Mouse (Mus musculus): ENCODE data around the gene Lhfpl3. TPM values are rescaled to one million over a fixed set of nuclear protein-coding genes. Genes with fewer than 3 reads are reported as not detected.

Gene Lhfpl3
- polyA plus RNA-seq, 1 experiment from 2014 or later: 0.23 TPM

GRCm38 (mm10) chr5:22856480-22856879 lies 110.6 kb downstream of the Lhfpl3 start:
- H3K4me1 ChIP-seq: no peaks in the 10 kb centered on the region
- H3K9ac ChIP-seq: no peak overlapping the region
- H3K4me3 ChIP-seq: no peak overlapping the region
- H3K27me3 ChIP-seq (replicated peaks): no peaks in the 10 kb centered on the region
- no peak for ATAC-seq
- no peaks in the 10 kb centered on the region for H3K36me3 ChIP-seq
- no peak overlapping the region for H3K27ac ChIP-seq
- 40% methylated on average over 4 of the region's 4 CpGs for WGBS (ENCODE audit: insufficient replicate concordance)
- H3K4me2 ChIP-seq: no peak overlapping the region
- H3K9me3 ChIP-seq (replicated peaks): no peaks in the 10 kb centered on the region

DNA sequence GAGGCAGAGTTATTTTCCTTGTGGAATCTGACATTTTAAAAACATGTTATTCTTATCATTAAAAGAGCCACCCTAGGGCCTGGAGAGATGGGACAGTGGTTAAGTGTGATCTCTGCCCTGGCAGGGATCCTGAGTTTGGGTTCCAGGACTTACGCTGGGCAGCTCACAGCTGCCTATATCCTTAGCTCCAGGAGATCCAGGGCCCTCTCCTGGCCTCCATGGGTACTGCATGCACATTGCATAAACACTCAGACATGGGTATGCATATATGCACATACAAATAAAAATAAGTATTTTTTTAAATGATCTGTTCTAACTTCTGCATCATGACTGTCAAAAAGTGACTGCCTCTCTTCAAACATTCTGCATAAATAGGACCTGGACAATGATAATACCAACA lies 115.5 kb downstream of the Lhfpl3 start:
- 30% methylated on average over 1 of the region's 1 CpGs for WGBS (ENCODE audit: insufficient replicate concordance)
- Histone ChIP-seq H3K36me3 (no peaks in the 10 kb centered on the region), H3K27me3 (replicated peaks) (no peaks in the 10 kb centered on the region), H3K4me2 (no peak overlapping the region), H3K27ac (no peak overlapping the region), H3K9me3 (replicated peaks) (no peaks in the 10 kb centered on the region), H3K9ac (no peak overlapping the region), H3K4me3 (no peak overlapping the region), H3K4me1 (no peaks in the 10 kb centered on the region)
- no peak for ATAC-seq

DNA sequence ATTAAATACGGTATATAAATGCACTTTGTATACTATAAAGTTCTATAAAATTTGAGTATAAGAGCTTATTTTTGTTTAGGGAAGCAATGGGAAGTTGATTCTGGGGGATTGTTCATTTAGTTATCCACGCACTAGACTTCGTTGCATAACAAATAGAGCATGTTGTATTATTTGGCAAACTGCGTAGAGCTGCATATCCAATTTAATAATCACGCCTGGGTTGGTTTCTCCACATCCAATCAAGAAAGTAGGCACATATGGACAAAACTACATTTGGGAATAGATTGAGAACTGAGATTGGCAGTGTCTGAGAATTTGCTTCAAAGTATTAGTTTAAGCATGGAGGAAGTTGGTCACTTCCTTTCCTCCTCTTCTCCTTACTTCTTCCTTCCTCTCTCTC lies 123.2 kb downstream of the Lhfpl3 start:
- H3K36me3 ChIP-seq: no peaks in the 10 kb centered on the region
- no peak overlapping the region for H3K4me3 ChIP-seq
- no peak overlapping the region for H3K9ac ChIP-seq
- H3K9me3 ChIP-seq (replicated peaks): no peaks in the 10 kb centered on the region
- no peaks in the 10 kb centered on the region for H3K27me3 ChIP-seq (replicated peaks)
- 69% methylated on average over 5 of the region's 5 CpGs for WGBS (ENCODE audit: insufficient replicate concordance)
- H3K4me2 ChIP-seq: no peak overlapping the region
- no peak overlapping the region for H3K27ac ChIP-seq
- ATAC-seq: no peak
- no peaks in the 10 kb centered on the region for H3K4me1 ChIP-seq

DNA sequence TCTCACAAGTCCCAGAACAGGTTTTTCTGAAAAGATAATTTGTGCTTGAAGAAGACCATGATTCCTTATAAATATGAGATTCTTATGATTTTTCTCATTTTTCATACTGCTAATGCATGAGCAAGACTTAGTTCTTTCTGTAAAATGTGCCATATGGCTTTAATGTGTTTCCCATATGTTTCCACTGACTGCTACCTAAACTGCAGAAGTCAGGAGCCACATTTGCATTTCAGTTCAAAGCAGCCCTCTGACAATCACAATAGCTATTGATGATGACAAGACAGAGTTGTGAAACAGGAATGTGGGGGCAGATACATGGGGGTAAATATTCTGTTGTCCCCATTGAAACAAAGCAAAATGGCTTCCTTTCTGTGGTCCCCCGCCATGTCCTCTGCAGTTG lies 126.6 kb downstream of the Lhfpl3 start:
- no peaks in the 10 kb centered on the region for H3K4me1 ChIP-seq
- H3K4me2 ChIP-seq: no peak overlapping the region
- 33% methylated on average over 1 of the region's 1 CpGs for WGBS (ENCODE audit: insufficient replicate concordance)
- no peaks in the 10 kb centered on the region for H3K27me3 ChIP-seq (replicated peaks)
- no peak overlapping the region for H3K4me3 ChIP-seq
- no peak overlapping the region for H3K27ac ChIP-seq
- H3K9me3 ChIP-seq (replicated peaks): no peaks in the 10 kb centered on the region
- no peak for ATAC-seq
- H3K9ac ChIP-seq: no peak overlapping the region
- no peaks in the 10 kb centered on the region for H3K36me3 ChIP-seq

GRCm38 (mm10) chr5:22888345-22888744 lies 142.5 kb downstream of the Lhfpl3 start:
- Histone ChIP-seq H3K4me2 (no peak overlapping the region), H3K27ac (no peak overlapping the region), H3K4me3 (no peak overlapping the region), H3K9me3 (replicated peaks) (no peaks in the 10 kb centered on the region), H3K9ac (no peak overlapping the region), H3K36me3 (no peaks in the 10 kb centered on the region), H3K27me3 (replicated peaks) (no peaks in the 10 kb centered on the region), H3K4me1 (no peaks in the 10 kb centered on the region)
- ATAC-seq: no peak
- 67% methylated on average over 3 of the region's 3 CpGs for WGBS (ENCODE audit: insufficient replicate concordance)

GRCm38 (mm10) chr5:22889481-22889880 lies 143.6 kb downstream of the Lhfpl3 start:
- H3K36me3 ChIP-seq: no peaks in the 10 kb centered on the region
- WGBS (ENCODE audit: insufficient replicate concordance): 53% methylated on average over 4 of the region's 4 CpGs
- no peaks in the 10 kb centered on the region for H3K4me1 ChIP-seq
- H3K9ac ChIP-seq: no peak overlapping the region
- no peak overlapping the region for H3K4me2 ChIP-seq
- no peaks in the 10 kb centered on the region for H3K27me3 ChIP-seq (replicated peaks)
- H3K27ac ChIP-seq: no peak overlapping the region
- no peaks in the 10 kb centered on the region for H3K9me3 ChIP-seq (replicated peaks)
- no peak overlapping the region for H3K4me3 ChIP-seq
- no peak for ATAC-seq

DNA sequence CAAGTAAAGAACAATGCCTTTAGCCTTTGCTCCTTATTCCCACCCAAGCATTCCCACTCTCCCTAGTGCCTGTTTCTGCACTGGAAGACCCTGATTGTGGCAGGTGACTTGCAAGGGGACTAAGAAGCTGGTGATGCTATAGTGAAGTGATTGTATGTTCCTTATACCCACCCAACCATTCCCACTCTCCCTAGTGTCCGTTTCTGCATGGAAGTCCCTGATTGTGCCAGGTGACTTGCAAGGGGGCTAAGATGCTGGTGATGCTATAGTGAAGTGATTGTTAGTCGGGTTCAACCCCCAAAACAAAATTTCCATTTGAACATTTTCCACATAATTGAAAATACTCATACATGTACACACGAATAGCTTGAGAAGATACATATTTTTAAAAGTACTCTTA lies 151.4 kb downstream of the Lhfpl3 start:
- WGBS (ENCODE audit: insufficient replicate concordance): 53% methylated on average over 3 of the region's 3 CpGs
- no peaks in the 10 kb centered on the region for H3K4me1 ChIP-seq
- ATAC-seq: no peak
- H3K36me3 ChIP-seq: no peaks in the 10 kb centered on the region
- no peak overlapping the region for H3K4me2 ChIP-seq
- H3K4me3 ChIP-seq: no peak overlapping the region
- H3K9ac ChIP-seq: no peak overlapping the region
- H3K9me3 ChIP-seq (replicated peaks): no peaks in the 10 kb centered on the region
- H3K27me3 ChIP-seq (replicated peaks): no peaks in the 10 kb centered on the region
- H3K27ac ChIP-seq: no peak overlapping the region

GRCm38 (mm10) chr5:22897656-22898289 lies 151.9 kb downstream of the Lhfpl3 start:
- no peak overlapping the region for H3K9ac ChIP-seq
- H3K36me3 ChIP-seq: no peaks in the 10 kb centered on the region
- WGBS (ENCODE audit: insufficient replicate concordance): 57% methylated on average over 7 of the region's 7 CpGs

GRCm38 (mm10) chr5:22898593-22898992 lies 152.7 kb downstream of the Lhfpl3 start:
- WGBS (ENCODE audit: insufficient replicate concordance): 36% methylated on average over 2 of the region's 2 CpGs
- H3K4me3 ChIP-seq: no peak overlapping the region
- H3K4me1 ChIP-seq: no peaks in the 10 kb centered on the region
- no peaks in the 10 kb centered on the region for H3K27me3 ChIP-seq (replicated peaks)
- no peak overlapping the region for H3K27ac ChIP-seq
- H3K9ac ChIP-seq: no peak overlapping the region
- no peaks in the 10 kb centered on the region for H3K36me3 ChIP-seq
- no peak overlapping the region for H3K4me2 ChIP-seq
- H3K9me3 ChIP-seq (replicated peaks): no peaks in the 10 kb centered on the region
- ATAC-seq: no peak

More at GRCm38 (mm10) chr5:22897656-22898289, 151.9 kb downstream of the Lhfpl3 start:
- Histone ChIP-seq H3K9me3 (replicated peaks) (no peaks in the 10 kb centered on the region), H3K27me3 (replicated peaks) (no peaks in the 10 kb centered on the region), H3K4me1 (no peaks in the 10 kb centered on the region), H3K4me2 (no peak overlapping the region), H3K4me3 (no peak overlapping the region), H3K27ac (no peak overlapping the region)
- no peak for ATAC-seq

GRCm38 (mm10) chr5:22899913-22900312 lies 154.1 kb downstream of the Lhfpl3 start:
- Histone ChIP-seq H3K9me3 (replicated peaks) (no peaks in the 10 kb centered on the region), H3K27ac (no peak overlapping the region), H3K4me3 (no peak overlapping the region), H3K36me3 (no peaks in the 10 kb centered on the region), H3K27me3 (replicated peaks) (no peaks in the 10 kb centered on the region), H3K9ac (no peak overlapping the region), H3K4me2 (no peak overlapping the region), H3K4me1 (no peaks in the 10 kb centered on the region)
- ATAC-seq: no peak

GRCm38 (mm10) chr5:22917197-22917596 lies 171.3 kb downstream of the Lhfpl3 start:
- Histone ChIP-seq H3K27ac (no peak overlapping the region), H3K4me2 (no peak overlapping the region), H3K9me3 (replicated peaks) (no peaks in the 10 kb centered on the region), H3K9ac (no peak overlapping the region), H3K4me1 (no peaks in the 10 kb centered on the region), H3K27me3 (replicated peaks) (no peaks in the 10 kb centered on the region), H3K4me3 (no peak overlapping the region), H3K36me3 (no peaks in the 10 kb centered on the region)
- WGBS (ENCODE audit: insufficient replicate concordance): 36% methylated on average over 1 of the region's 1 CpGs
- ATAC-seq: no peak

- Histone ChIP-seq H3K4me1 (no peaks in the 10 kb centered on the region), H3K36me3 (no peaks in the 10 kb centered on the region), H3K9ac (no peak overlapping the region), H3K4me3 (no peak overlapping the region), H3K4me2 (no peak overlapping the region), H3K27ac (no peak overlapping the region), H3K9me3 (replicated peaks) (no peaks in the 10 kb centered on the region), H3K27me3 (replicated peaks) (no peaks in the 10 kb centered on the region)
- no peak for ATAC-seq
Observed at GRCm38 (mm10) chr5:22926171-22926570, 180.3 kb downstream of the Lhfpl3 start.

DNA sequence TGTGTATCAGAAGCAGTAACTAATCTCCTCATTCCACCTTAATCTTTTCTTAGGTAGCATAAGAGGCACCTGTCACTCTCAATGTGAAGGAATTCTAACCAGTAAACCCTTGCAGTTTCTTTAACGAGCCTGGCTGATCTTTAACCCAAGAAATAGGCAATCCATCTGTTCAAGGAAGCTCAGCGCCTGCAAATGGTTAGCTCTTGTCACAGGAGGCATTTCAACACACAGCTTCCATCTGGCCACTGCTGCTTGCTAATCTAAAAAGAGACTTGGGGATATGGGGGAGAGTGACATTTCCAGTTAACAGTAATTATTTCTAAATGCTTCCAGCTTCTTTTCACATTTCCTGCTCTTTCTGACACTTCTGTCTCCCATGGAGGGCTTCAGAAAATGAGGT lies 182.9 kb downstream of the Lhfpl3 start:
- Histone ChIP-seq H3K4me3 (no peak overlapping the region), H3K9ac (no peak overlapping the region), H3K36me3 (no peaks in the 10 kb centered on the region), H3K27me3 (replicated peaks) (no peaks in the 10 kb centered on the region), H3K4me2 (no peak overlapping the region), H3K4me1 (no peaks in the 10 kb centered on the region), H3K27ac (no peak overlapping the region), H3K9me3 (replicated peaks) (no peaks in the 10 kb centered on the region)
- 41% methylated on average over 2 of the region's 2 CpGs for WGBS (ENCODE audit: insufficient replicate concordance)
- ATAC-seq: no peak

Measured in liver, embryonic 12.5 days (tissue).